Mouse (Mus musculus): ENCODE data around the gene Frrs1l. TPM values are rescaled to one million over a fixed set of nuclear protein-coding genes. Genes with fewer than 3 reads are reported as not detected.

Gene Frrs1l
- not detected in 2 replicates for polyA plus RNA-seq (2015; fragmentation: Nextera tagmentation; extraction: Ambion mirVana)

GRCm38 (mm10) chr4:56990215-56990584 lies at the start of gene Frrs1l:
Gene Frrs1l, minus strand, starts transcription at chr4:56990391.

GRCm38 (mm10) chr4:56946641-56947640 lies 43.2 kb downstream of the Frrs1l start, which contains the start of gene Tmem245:
Gene Tmem245, minus strand, starts transcription at chr4:56947437.

Other genes with a start within 250 kb of the Frrs1l start
- gene Actl7b, start 248.9 kb downstream of the Frrs1l start, polyA plus RNA-seq (2015; fragmentation: Nextera tagmentation; extraction: Ambion mirVana), result not detected in 2 replicates
- gene Actl7a, start 247.0 kb downstream of the Frrs1l start, polyA plus RNA-seq (2015; fragmentation: Nextera tagmentation; extraction: Ambion mirVana), result 0.07 TPM in 1 of 2 replicates, not detected in the other
- 20.9 and 21.7 TPM in 2 replicates for gene Elp1, start 188.1 kb downstream of the Frrs1l start, polyA plus RNA-seq (2015; fragmentation: Nextera tagmentation; extraction: Ambion mirVana)
- 5.1 and 5.2 TPM in 2 replicates for gene Fam206a, start 188.0 kb downstream of the Frrs1l start, polyA plus RNA-seq (2015; fragmentation: Nextera tagmentation; extraction: Ambion mirVana)
- 8.3 and 9.6 TPM in 2 replicates for gene Ctnnal1, start 125.2 kb downstream of the Frrs1l start, polyA plus RNA-seq (2015; fragmentation: Nextera tagmentation; extraction: Ambion mirVana)
- gene Tmem245, start 43.0 kb downstream of the Frrs1l start, polyA plus RNA-seq (2015; fragmentation: Nextera tagmentation; extraction: Ambion mirVana), result 2.5 and 3.6 TPM in 2 replicates
- 0.61 and 0.64 TPM in 2 replicates for gene Epb41l4b, start 153.0 kb upstream of the Frrs1l start, polyA plus RNA-seq (2015; fragmentation: Nextera tagmentation; extraction: Ambion mirVana)

Measured in spleen, postnatal 0 days (tissue).